Mouse (Mus musculus) bone marrow macrophage, adult 2 months (primary cell): ENCODE measurements around the gene Fgl2.

ENCODE experiments used
- CTCF ChIP-seq: IDR thresholded peaks from 2 replicates; pipeline ENCODE4 v1.5.1; 2012; ENCODE audit warnings: low read depth, mild to moderate bottlenecking, low read length, moderate library complexity
- POLR2A ChIP-seq: IDR thresholded peaks from 2 replicates; pipeline ENCODE4 v1.6.1; 2012; ENCODE audit warnings: mild to moderate bottlenecking, low read depth, low read length, borderline replicate concordance

DNA sequence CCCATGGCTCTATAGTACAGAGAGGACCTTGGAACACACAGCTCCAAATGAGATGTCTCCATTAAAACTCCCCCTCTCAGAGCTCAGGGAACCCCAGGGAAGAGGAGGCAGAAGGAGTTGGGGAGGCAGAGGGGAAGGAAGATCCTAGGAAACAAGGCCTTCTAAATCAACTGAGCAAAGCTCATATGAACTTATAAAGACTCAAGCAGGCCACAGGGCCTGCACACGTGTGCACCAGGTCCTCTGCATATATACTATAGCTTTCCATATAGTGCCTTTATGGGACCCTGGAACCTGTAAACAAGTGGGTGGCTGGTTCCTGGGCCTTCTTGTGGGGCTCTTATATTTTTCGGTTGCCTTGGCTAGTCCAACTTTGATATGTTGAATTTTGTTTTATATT, 22.1 kb downstream of the Fgl2 start:
- TF ChIP-seq POLR2A (no peak), CTCF (no peak)
